Mouse (Mus musculus) G1E (cell line): ENCODE measurements at regions not wholly inside any gene's neighbourhood (a gene's known extent, or its start where the extent isn't known, plus 50 kb on each side); places are given as distances from the start of the nearest gene placed in this dataset.

Experiments used
- ATAC-seq: 2 replicates; pipeline ENCODE4 v1.8.0; 2016; ENCODE audit warnings: mild to moderate bottlenecking; ENCODE audit not compliant: insufficient number of reproducible peaks, poor library complexity, low FRiP score, severe bottlenecking; ENCODE audit errors: extremely low read depth
- DNase-seq: peaks from one replicate; pipeline ENCODE4 v3.0.0; 2012; ENCODE audit warnings: low spot score
- H3K27me3 ChIP-seq: 2 replicates; pipeline ENCODE4 v1.6.1; 2012; ENCODE audit warnings: mild to moderate bottlenecking, low read length, inconsistent platforms; ENCODE audit not compliant: insufficient read depth
- H3K36me3 ChIP-seq: replicated peaks from 2 replicates; pipeline ENCODE3; 2012; ENCODE audit warnings: mild to moderate bottlenecking, inconsistent platforms
- H3K4me1 ChIP-seq: 2 replicates; pipeline ENCODE4 v1.6.1; 2012; ENCODE audit warnings: low read depth, low read length, inconsistent platforms, mixed read lengths; ENCODE audit not compliant: insufficient read depth
- H3K4me3 ChIP-seq: 2 replicates; pipeline ENCODE4 v1.5.1; 2012; ENCODE audit warnings: low read depth, mild to moderate bottlenecking, inconsistent platforms, low read length, moderate library complexity, mixed read lengths
- H3K9me3 ChIP-seq: replicated peaks from 2 replicates; pipeline ENCODE4 v1.6.1; 2012; ENCODE audit warnings: inconsistent platforms
- CTCF ChIP-seq: IDR thresholded peaks from 2 replicates; pipeline ENCODE4 v1.5.1; 2012; ENCODE audit warnings: low read depth, low read length, inconsistent platforms, mixed read lengths
- GATA1 ChIP-seq: IDR thresholded peaks from 2 replicates; pipeline ENCODE4 v1.6.1; 2012; ENCODE audit warnings: borderline replicate concordance, low read length, inconsistent platforms, mixed read lengths
- GATA2 ChIP-seq: IDR thresholded peaks from 2 replicates; pipeline ENCODE4 v1.6.1; 2012; ENCODE audit warnings: low read depth, low read length, inconsistent platforms, borderline replicate concordance
- POLR2AphosphoS5 ChIP-seq: IDR thresholded peaks from 2 replicates; pipeline ENCODE4 v1.6.1; 2012; ENCODE audit warnings: low read depth, low read length, inconsistent platforms; ENCODE audit not compliant: insufficient replicate concordance
- TAL1 ChIP-seq: conservative IDR thresholded peaks from 2 replicates; pipeline ENCODE4 v1.6.1; 2012; ENCODE audit warnings: low read depth, low read length, inconsistent platforms, mixed read lengths

DNA sequence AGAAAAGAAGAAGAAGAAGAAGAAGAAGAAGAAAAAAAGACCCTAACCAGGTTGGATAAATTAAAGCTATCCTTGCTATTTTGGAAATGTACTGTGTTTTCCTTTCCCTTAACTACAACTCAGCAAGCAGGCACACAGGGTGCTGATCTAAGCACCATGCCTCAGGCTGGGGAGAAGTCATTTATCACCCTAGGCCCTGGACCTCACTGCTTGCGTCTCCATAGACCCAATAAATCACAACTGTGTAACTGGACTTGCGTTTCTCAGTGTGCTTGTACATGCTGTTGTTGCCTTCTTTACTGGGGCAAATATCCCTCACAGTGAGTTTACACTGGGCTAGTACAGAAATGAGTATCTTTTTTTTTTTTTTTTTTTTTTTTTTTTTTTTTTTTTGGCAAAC is 113.4 kb upstream of the Hmga2 start:
- H3K4me1 ChIP-seq, result no peaks in the 10 kb centered on the region
- DNase-seq (no peak), ATAC-seq (no peak)
- TF ChIP-seq POLR2AphosphoS5, result no peak
- no peak for TF ChIP-seq TAL1
- TF ChIP-seq CTCF, result no peak
- no peak for TF ChIP-seq GATA1
- TF ChIP-seq GATA2, result no peak
- H3K9me3 ChIP-seq, result peaks cover 23% of the 10 kb centered on the region
- no peak overlapping the region for H3K4me3 ChIP-seq
- no peaks in the 10 kb centered on the region for H3K27me3 ChIP-seq
- H3K36me3 ChIP-seq, result no peaks in the 10 kb centered on the region

DNA sequence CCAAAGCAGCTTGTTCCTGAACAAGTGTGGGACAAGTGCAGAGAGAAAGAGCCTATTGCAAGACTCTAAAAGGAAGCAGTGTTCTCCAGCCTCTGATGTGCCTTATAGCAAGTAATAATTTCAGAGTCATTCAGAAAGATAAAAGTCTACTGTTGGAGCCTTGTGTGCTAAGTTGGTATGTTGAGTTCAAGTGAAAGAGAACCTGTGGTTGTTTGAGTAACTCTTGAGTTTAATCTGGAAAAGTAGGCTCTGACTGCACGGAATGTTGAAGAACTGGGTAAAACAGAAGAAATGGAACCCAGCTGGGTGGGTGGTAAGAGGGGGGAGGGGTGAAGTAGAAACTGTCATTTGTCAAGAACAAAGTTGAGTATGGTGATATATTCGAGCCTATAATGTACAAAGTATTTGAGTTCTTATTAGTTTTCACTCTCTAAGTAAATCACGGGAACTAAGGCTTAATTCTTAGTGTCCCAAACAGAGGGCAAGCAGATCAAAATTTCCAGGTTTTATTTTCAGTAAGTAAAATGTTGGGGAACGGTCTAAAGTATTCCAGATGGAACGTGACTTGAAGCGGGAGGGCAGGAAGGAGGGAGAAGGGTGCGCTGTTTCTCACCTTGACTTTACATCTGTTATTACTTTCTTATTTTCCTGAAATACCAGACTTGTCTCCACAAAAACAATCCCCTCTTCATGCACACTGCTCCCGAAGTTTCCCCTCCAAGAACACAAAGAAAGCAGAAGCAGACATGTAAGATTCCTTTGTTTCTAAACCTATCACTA is 111.8 kb upstream of the Hmga2 start:
- Histone ChIP-seq H3K9me3 (peaks cover 24% of the 10 kb centered on the region), H3K27me3 (no peaks in the 10 kb centered on the region), H3K4me3 (no peak overlapping the region), H3K4me1 (no peaks in the 10 kb centered on the region), H3K36me3 (no peaks in the 10 kb centered on the region)
- no peak for TF ChIP-seq TAL1
- TF ChIP-seq POLR2AphosphoS5, result no peak
- no peak for TF ChIP-seq GATA1
- no peak for TF ChIP-seq GATA2
- no peak for TF ChIP-seq CTCF
- ATAC-seq, result no peak
- no peak for DNase-seq

DNA sequence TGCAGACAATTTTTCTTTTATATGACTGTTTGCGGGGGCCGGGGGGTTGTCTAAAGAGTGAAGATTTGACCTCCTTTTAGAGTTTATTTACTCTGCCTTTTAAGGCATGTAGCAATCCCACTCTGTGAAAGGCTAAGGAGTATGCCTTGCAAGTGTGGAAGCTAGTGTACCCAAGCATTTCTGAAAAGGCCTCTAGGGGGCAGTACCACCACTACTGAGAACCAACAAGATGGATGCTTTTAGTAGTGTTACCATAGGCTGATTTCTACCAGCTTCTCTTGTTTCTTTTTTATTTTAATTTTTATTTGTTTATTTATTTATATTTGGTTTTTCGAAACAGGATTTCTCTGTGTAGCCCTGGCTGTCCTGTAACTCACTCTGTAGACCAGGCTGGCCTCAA is 110.9 kb upstream of the Hmga2 start:
- DNase-seq (no peak), ATAC-seq (no peak)
- H3K36me3 ChIP-seq, result no peaks in the 10 kb centered on the region
- peaks cover 31% of the 10 kb centered on the region for H3K9me3 ChIP-seq
- TF ChIP-seq CTCF (no peak), TAL1 (no peak), POLR2AphosphoS5 (no peak), GATA2 (no peak), GATA1 (no peak)
- no peak overlapping the region for H3K4me3 ChIP-seq
- H3K4me1 ChIP-seq, result no peaks in the 10 kb centered on the region
- H3K27me3 ChIP-seq, result no peaks in the 10 kb centered on the region

DNA sequence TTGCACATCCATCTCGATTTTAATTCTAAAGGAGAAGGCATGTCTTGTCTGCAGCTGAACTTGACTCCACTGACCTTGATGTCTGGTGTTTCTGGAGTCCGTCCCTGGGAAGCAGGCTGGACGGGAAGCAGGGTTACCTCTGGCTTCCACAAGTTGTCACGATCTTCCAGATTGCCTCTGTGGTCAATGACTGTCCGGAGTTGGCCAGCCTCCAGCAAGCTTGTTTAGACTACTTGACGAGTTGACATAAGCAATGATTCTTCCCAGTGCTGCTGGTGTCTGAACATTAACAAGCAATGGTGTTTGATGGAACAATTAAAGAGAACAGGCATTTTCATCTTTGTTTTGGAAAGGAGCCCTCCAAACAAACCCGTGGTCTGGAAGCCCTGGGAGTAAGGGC is 106.2 kb upstream of the Hmga2 start:
- H3K4me1 ChIP-seq, result no peaks in the 10 kb centered on the region
- ATAC-seq (no peak), DNase-seq (no peak)
- no peaks in the 10 kb centered on the region for H3K36me3 ChIP-seq
- H3K27me3 ChIP-seq, result no peaks in the 10 kb centered on the region
- TF ChIP-seq GATA2 (no peak), GATA1 (no peak), TAL1 (no peak), CTCF (no peak), POLR2AphosphoS5 (no peak)
- H3K4me3 ChIP-seq, result no peak overlapping the region
- peaks cover 49% of the 10 kb centered on the region for H3K9me3 ChIP-seq

DNA sequence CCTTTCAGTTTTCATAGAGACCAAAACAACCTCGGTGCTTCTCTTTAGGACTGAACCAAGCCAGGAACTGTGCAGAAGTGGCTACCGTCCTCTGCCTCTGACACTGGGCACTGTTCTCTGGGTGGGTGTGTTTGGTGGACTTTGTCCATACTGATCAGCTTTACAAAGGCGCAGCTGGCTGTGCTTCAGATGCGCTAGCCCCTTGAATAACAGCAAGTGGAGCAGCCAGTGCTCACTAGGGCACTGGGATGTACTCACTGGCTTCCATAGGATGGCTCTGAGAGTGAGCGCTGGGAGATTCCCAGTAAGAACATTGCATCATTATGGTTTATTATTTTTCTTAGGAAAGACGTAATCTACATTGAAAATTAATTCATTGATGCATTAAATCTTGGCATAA is 105.3 kb upstream of the Hmga2 start:
- ATAC-seq (no peak), DNase-seq (no peak)
- Histone ChIP-seq H3K4me3 (no peak overlapping the region), H3K4me1 (no peaks in the 10 kb centered on the region), H3K9me3 (peaks cover 51% of the 10 kb centered on the region), H3K36me3 (no peaks in the 10 kb centered on the region), H3K27me3 (no peaks in the 10 kb centered on the region)
- TF ChIP-seq GATA2 (no peak), TAL1 (no peak), CTCF (no peak), GATA1 (no peak), POLR2AphosphoS5 (no peak)

DNA sequence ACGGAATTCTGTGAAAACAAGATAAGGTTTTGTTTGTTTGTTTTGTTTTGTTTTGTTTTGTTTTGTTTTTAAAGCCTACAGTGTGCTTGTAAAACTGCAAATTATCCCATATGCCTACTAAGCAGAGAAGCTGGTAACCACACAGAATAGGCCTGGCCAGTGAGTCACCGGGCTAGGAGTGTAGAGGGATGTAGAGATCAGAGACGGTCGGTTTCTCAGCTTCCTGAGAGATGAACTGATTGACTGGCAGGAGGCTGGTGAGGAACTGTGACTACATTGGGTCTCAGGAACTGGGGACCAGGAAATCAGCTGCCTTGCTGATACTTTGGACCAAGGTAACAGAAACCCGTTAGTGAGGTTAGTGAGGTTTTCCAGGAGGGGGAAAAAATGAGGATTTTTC is 100.6 kb upstream of the Hmga2 start:
- H3K4me1 ChIP-seq, result no peaks in the 10 kb centered on the region
- H3K9me3 ChIP-seq, result peaks cover 67% of the 10 kb centered on the region
- H3K27me3 ChIP-seq, result no peaks in the 10 kb centered on the region
- H3K36me3 ChIP-seq, result no peaks in the 10 kb centered on the region
- no peak for DNase-seq
- no peak overlapping the region for H3K4me3 ChIP-seq
- TF ChIP-seq GATA1 (no peak), TAL1 (no peak), POLR2AphosphoS5 (no peak), GATA2 (no peak), CTCF (no peak)
- no peak for ATAC-seq
